Mouse (Mus musculus): ENCODE data around the gene Zc3h12d. TPM values are rescaled to one million over a fixed set of nuclear protein-coding genes. Genes with fewer than 3 reads are reported as not detected.
"Not testable (repeated sequence)": the region's sequence is repeated elsewhere in the genome, so short reads cannot be mapped to it uniquely, and the experiment has no call there.

Zc3h12d gene
- polyA plus RNA-seq, 1 experiment from 2014 or later, result 0.29 TPM

DNA sequence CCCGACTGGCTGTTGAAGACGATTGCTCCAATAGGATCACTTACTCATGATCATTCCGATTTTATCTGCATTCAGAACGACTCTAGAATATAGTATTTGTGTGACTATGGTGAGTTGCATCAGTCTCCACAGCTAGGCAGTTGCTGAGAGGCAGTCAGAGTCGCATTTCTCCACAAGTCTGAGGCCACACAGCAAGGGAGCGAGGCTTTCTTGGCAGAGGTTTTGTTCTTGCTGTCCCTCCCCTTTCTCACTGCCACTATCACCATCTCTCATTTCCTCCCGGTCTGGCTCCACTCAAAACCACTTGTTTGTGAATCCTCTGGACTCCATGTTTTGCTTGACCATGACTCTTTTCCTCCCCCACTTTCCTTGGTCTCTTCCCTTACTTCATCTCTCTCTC is 41.9 kb downstream of the Zc3h12d start:
- Histone ChIP-seq H3K9me3 (no peaks in the 10 kb centered on the region), H3K9ac (replicated peaks) (no peak overlapping the region), H3K36me3 (no peaks in the 10 kb centered on the region), H3K4me2 (no peak overlapping the region), H3K27me3 (peaks cover 6% of the 10 kb centered on the region), H3K4me3 (replicated peaks) (no peak overlapping the region), H3K4me1 (replicated peaks) (peaks cover 15% of the 10 kb centered on the region), H3K27ac (no peak overlapping the region)
- ATAC-seq (ENCODE audit: insufficient number of reproducible peaks, insufficient read depth, low FRiP score, low TSS enrichment, low read depth), result no peak
- 84% methylated on average over 7 of the region's 7 CpGs for WGBS

DNA sequence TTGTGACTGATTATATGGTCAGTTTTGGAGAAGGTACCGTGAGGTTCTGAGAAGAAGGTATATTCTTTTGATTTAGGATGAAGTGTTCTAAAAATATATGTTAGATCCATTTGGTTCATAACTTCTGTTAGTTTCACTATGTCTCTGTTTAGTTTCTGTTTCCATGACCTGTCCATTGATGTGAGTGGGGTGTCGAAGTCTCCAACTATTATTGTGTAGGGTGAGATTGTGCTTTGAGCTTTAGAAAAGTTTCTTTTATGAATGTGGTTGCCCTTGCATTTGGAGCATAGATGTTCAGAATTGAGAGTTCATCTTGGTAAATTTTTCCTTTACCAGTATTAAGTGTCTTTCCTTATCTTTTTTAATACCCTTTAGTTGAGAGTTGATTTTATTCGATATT is 48.0 kb downstream of the Zc3h12d start:
- not testable (repeated sequence) for H3K9me3 ChIP-seq; ATAC-seq (ENCODE audit: insufficient number of reproducible peaks, insufficient read depth, low FRiP score, low TSS enrichment, low read depth); H3K4me3 ChIP-seq (replicated peaks); H3K9ac ChIP-seq (replicated peaks); H3K27me3 ChIP-seq; H3K4me2 ChIP-seq; H3K4me1 ChIP-seq (replicated peaks); H3K27ac ChIP-seq; H3K36me3 ChIP-seq
- 93% methylated on average over 3 of the region's 3 CpGs for WGBS

DNA sequence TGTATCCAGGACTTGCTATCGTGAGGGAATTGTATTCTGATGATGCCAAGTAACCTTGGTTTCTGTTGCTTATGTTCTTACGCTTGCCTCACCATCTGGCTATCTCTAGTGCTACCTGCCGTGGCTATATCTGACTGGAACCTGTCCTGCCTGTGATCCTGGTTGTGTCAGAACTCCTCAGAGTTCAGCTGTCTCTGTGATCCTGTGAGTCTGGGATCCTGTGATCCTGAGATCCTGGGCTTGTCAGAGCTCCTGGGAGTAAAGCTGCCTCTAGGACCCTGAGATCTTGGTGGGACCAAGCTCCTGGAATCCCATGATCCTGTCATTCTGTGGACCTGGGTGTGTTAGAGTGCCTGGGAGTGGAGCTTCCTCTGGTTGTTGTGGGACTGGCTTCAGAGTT is 49.7 kb downstream of the Zc3h12d start:
- H3K4me1 ChIP-seq (replicated peaks), result no peaks in the 10 kb centered on the region
- H3K9ac ChIP-seq (replicated peaks), result no peak overlapping the region
- no peaks in the 10 kb centered on the region for H3K36me3 ChIP-seq
- WGBS, result 91% methylated on average over 3 of the region's 3 CpGs
- no peak overlapping the region for H3K4me3 ChIP-seq (replicated peaks)
- no peaks in the 10 kb centered on the region for H3K9me3 ChIP-seq
- H3K27ac ChIP-seq, result no peak overlapping the region
- no peaks in the 10 kb centered on the region for H3K27me3 ChIP-seq
- no peak overlapping the region for H3K4me2 ChIP-seq
- no peak for ATAC-seq (ENCODE audit: insufficient number of reproducible peaks, insufficient read depth, low FRiP score, low TSS enrichment, low read depth)

DNA sequence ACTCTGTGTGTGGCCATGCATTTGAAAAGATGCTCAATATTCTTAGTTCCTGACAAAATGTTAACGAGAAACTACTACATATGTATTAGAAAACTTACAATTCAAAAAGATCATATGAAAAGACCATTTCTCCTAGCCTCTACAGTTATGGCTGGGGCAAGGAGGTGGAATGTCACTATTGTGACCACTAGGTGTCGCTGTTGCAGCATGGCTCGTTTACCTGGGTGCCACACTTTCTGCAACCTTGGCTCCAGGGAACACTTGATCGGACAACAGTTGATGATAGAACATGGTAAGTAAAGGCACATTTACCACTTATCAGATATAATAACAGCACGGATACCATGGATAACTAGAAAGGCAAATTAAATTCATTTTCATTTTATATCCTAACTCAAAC is 51.3 kb downstream of the Zc3h12d start:
- Histone ChIP-seq H3K36me3 (no peaks in the 10 kb centered on the region), H3K4me3 (replicated peaks) (no peak overlapping the region), H3K27me3 (no peaks in the 10 kb centered on the region), H3K27ac (no peak overlapping the region), H3K4me1 (replicated peaks) (no peaks in the 10 kb centered on the region), H3K9me3 (no peaks in the 10 kb centered on the region), H3K4me2 (no peak overlapping the region), H3K9ac (replicated peaks) (no peak overlapping the region)
- ATAC-seq (ENCODE audit: insufficient number of reproducible peaks, insufficient read depth, low FRiP score, low TSS enrichment, low read depth), result peak; percentile 68; the same call in 1 of the 2 replicates
- WGBS, result 12% methylated on average over 5 of the region's 5 CpGs

DNA sequence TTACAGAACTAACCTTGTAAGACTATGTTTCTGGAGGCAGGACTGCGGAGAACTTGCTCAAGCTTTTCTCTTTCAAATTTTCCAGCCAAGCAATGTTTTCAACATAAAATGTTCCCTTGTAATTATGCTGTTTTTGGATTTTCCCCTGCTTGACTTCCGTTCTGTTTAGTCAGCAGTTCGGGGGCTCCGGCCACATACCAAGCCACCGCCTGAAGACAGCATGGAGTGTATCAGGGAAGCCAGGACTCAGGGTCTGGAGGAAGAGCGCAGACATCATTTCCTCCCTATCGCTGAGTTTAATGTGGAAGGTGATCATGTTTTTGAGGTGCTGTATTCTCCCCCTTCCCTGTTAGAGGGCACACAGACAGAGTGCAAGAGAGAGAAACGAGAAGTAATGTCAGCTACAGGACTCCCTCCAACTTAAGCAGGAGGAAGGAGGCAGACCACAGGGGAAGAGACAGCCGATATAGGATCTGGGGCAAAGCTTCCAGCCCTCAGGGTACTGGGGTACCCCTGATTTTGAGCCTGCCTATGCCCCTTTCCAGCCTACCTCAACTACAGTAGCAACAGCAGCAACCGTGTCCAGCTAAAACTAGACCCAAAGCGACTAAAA is 56.1 kb downstream of the Zc3h12d start:
- no peaks in the 10 kb centered on the region for H3K27me3 ChIP-seq
- H3K27ac ChIP-seq, result no peak overlapping the region
- no peaks in the 10 kb centered on the region for H3K36me3 ChIP-seq
- H3K4me1 ChIP-seq (replicated peaks), result no peaks in the 10 kb centered on the region
- no peak overlapping the region for H3K9ac ChIP-seq (replicated peaks)
- H3K4me2 ChIP-seq, result no peak overlapping the region
- H3K9me3 ChIP-seq, result no peaks in the 10 kb centered on the region
- 87% methylated on average over 11 of the region's 11 CpGs for WGBS
- H3K4me3 ChIP-seq (replicated peaks), result no peak overlapping the region
- ATAC-seq (ENCODE audit: insufficient number of reproducible peaks, insufficient read depth, low FRiP score, low TSS enrichment, low read depth), result no peak

DNA sequence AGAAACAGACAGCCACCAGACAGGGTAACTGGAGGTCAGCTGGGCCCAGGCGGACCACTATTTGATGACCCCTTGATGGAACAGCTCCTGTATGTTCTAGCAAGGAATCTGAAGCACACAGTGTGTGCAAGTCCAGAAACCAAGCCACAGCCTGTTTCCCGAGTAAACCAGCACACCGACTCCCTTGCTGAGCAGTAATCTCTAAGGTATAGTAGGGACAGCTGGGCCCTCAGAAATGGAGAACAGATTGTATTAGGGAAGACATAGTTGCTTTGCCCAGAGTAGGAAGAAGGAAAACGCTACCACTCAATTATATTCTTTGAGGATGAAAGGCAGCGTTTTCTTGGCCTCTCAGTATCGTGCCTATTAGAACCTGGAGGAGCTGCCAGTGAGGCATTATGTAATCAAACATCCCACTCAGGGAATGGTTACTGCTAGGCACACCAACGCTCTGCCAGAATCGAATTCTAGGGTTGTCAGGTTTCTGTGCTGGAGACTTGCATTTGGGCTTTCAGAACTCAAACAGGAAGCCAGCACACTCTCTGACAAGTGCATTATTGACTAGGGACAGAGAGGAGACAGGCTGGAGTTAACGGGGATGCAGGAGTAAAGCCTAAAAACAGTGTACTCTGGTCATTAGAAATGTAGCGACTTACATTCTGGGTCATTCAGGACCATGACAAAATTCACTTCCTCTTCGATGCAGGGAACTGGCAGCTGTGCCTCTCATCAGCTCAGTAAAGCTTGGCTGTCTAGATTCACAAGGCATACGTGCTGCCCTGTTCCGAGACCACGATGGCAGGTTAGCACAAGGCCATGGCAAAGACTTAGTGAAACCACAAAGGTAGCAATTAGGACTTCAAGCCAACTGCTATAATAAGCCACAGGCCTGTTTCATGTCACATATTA is 68.7 kb downstream of the Zc3h12d start:
- no peak overlapping the region for H3K27ac ChIP-seq
- H3K9ac ChIP-seq (replicated peaks), result no peak overlapping the region
- no peak for ATAC-seq (ENCODE audit: insufficient number of reproducible peaks, insufficient read depth, low FRiP score, low TSS enrichment, low read depth)
- H3K4me3 ChIP-seq (replicated peaks), result no peak overlapping the region
- H3K4me1 ChIP-seq (replicated peaks), result no peaks in the 10 kb centered on the region
- no peaks in the 10 kb centered on the region for H3K27me3 ChIP-seq
- H3K36me3 ChIP-seq, result peaks cover 50% of the 10 kb centered on the region
- 91% methylated on average over 14 of the region's 14 CpGs for WGBS
- no peaks in the 10 kb centered on the region for H3K9me3 ChIP-seq
- H3K4me2 ChIP-seq, result no peak overlapping the region

DNA sequence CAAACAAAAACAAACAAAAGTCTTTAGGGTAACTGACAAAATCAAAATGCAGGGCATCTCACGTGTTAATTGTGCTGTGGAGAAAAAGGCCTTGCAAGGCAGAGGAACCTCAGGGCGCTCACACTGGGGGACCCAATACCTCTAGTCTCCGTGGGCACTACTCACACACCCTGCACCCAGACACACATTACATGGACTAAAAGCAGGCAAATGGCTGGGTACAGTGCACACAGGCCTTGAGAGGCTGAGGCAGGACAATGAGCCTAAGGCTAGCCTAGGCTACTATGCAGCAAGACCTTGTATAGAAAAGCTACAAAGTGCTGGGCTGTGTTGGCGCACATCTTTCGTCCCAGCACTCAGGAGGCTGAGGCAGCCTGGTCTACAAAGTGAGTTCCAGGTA is 71.9 kb downstream of the Zc3h12d start:
- no peak for ATAC-seq (ENCODE audit: insufficient number of reproducible peaks, insufficient read depth, low FRiP score, low TSS enrichment, low read depth)
- WGBS, result 96% methylated on average over 5 of the region's 5 CpGs

DNA sequence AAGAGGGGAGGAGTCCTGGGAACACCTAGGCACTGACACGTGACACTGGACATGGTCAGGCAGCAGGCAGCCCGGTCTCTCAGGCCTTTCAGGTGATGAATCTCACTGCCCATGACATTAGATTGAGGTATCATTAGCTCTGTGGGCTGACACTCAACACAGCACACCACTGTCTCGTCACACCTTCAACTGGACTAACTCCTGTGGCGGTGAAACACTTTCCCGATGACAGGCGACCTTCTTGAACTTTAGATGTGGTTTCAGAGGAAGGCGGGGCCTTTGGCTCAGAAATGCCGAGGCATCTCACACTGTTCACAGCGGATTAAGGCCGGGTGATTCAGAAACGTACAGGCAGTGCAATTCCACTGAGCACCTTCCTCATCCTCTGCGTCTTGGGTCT is 74.9 kb downstream of the Zc3h12d start:
- Histone ChIP-seq H3K4me2 (no peak overlapping the region), H3K9me3 (no peaks in the 10 kb centered on the region), H3K27ac (no peak overlapping the region), H3K9ac (replicated peaks) (no peak overlapping the region), H3K4me3 (replicated peaks) (no peak overlapping the region), H3K4me1 (replicated peaks) (no peaks in the 10 kb centered on the region), H3K27me3 (no peaks in the 10 kb centered on the region), H3K36me3 (peaks cover 78% of the 10 kb centered on the region)
- ATAC-seq (ENCODE audit: insufficient number of reproducible peaks, insufficient read depth, low FRiP score, low TSS enrichment, low read depth), result no peak
- 93% methylated on average over 12 of the region's 12 CpGs for WGBS

More for the DNA sequence above, 71.9 kb downstream of the Zc3h12d start:
- Histone ChIP-seq H3K9ac (replicated peaks) (no peak overlapping the region), H3K27me3 (no peaks in the 10 kb centered on the region), H3K4me2 (no peak overlapping the region), H3K4me3 (replicated peaks) (no peak overlapping the region), H3K36me3 (peaks cover 75% of the 10 kb centered on the region), H3K4me1 (replicated peaks) (no peaks in the 10 kb centered on the region), H3K9me3 (no peaks in the 10 kb centered on the region), H3K27ac (no peak overlapping the region)

DNA sequence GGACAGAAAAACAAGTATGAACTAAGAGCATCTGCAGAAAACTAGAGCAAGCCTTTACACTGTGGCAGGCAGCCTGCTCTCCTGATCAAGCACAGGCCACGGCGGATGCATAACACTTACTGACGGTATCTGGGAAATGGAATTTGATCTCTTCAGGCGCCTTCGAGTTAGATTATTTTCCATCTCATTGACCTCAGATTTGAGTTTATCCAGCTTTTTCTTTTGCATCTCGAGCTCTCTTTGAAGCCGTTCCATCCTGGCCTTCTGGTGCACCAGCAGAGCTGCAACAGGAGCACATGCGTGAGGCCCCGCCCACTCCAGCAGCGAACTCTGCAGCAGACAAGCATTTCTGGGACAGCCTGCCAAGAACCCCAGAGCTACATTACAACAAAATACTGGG is 79.0 kb downstream of the Zc3h12d start:
- H3K27me3 ChIP-seq, result no peaks in the 10 kb centered on the region
- H3K4me2 ChIP-seq, result no peak overlapping the region
- 83% methylated on average over 10 of the region's 10 CpGs for WGBS
- H3K4me1 ChIP-seq (replicated peaks), result no peaks in the 10 kb centered on the region
- no peak overlapping the region for H3K27ac ChIP-seq
- ATAC-seq (ENCODE audit: insufficient number of reproducible peaks, insufficient read depth, low FRiP score, low TSS enrichment, low read depth), result no peak
- H3K4me3 ChIP-seq (replicated peaks), result no peak overlapping the region
- no peaks in the 10 kb centered on the region for H3K9me3 ChIP-seq
- H3K36me3 ChIP-seq, result peaks cover 66% of the 10 kb centered on the region
- H3K9ac ChIP-seq (replicated peaks), result no peak overlapping the region
